8 mouse cellular contexts compared by ENCODE assay signal in the genomic region with DNA sequence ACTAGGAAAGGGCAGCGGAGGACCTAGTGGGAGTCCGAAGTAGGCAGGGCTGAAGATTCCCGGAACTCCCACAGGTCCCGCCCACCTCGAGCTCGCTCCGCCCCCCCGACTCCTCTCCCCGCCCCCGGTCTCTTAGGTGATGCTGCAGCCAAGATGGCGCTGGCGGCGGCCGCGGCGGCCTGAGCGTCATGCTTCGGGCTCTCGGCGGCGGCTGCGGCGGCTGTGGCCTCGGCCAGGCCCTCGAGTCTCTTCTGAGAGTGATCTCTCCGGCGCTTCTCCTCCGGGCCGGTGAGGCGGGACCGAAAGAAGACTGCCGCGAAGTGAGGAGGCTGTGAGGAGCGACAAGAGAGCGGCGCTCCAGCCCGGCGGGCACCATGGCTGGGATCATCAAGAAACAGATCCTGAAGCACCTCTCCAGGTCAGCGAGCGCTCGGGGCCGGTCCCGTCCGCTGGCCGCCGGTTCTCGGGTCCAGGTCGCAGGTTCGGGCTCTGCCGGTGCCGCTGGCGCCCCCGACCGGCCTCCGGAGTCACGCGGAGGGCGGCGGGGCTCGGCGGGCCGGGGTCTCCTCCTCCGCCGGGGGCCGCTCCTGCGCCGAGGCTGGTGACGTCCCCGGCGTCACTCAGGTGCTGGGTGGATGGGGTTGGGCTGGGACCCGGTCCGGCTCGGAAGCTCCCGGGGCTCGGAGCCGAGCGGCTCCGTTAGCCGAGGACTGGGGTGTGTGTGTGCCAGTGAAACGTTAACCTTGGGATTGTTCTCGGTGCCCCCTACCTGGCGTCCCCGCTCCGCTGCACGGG. TPM values are rescaled to one million over a fixed set of nuclear protein-coding genes. Genes with fewer than 3 reads are reported as not detected.
DNase-seq lines count a peak whose midpoint lies in the region; ATAC-seq lines count a peak whose summit lies in the region.

A gene (plus strand): TSS at position 121 of the 795 bp plus-strand sequence.

- peak within 1 kb of the TSS; percentile 55 for H3K4me2 ChIP-seq in heart, embryonic 14.5 days (ENCODE audit: low read length)
- H3K4me2 ChIP-seq in liver, embryonic 12.5 days: peak within 1 kb of the TSS; percentile 96

- H3K27me3 ChIP-seq in forebrain, embryonic 10.5 days (ENCODE audit: poor library complexity, severe bottlenecking): no peaks in the 10 kb centered on the region
- H3K27me3 ChIP-seq in heart, embryonic 14.5 days (ENCODE audit: control insufficient read depth, insufficient read depth, low read length): no peaks in the 10 kb centered on the region
- no peaks in the 10 kb centered on the region for H3K27me3 ChIP-seq in liver, embryonic 12.5 days (replicated peaks)
- H3K27me3 ChIP-seq in splenic B cell, adult 2 months (ENCODE audit: control insufficient read depth, insufficient read depth, low read length, poor library complexity, severe bottlenecking): no peaks in the 10 kb centered on the region

- H3K27ac ChIP-seq in forebrain, embryonic 10.5 days: peak within 1 kb of the TSS; percentile 97
- H3K27ac ChIP-seq in heart, embryonic 14.5 days (replicated peaks in 1 of 2; ENCODE audit: control insufficient read depth in 1 of 2, insufficient read depth in 1 of 2, low read depth in 2 of 2, low read length in 2 of 2): peak within 1 kb of the TSS; percentile 87 to 93
- peak within 1 kb of the TSS; percentile 79 for H3K27ac ChIP-seq in liver, embryonic 12.5 days

- H3K9me3 ChIP-seq in forebrain, embryonic 10.5 days: no peaks in the 10 kb centered on the region
- no peaks in the 10 kb centered on the region for H3K9me3 ChIP-seq in heart, embryonic 14.5 days (ENCODE audit: control insufficient read depth, low read length)
- no peaks in the 10 kb centered on the region for H3K9me3 ChIP-seq in liver, embryonic 12.5 days (replicated peaks)

- H3K36me3 ChIP-seq in forebrain, embryonic 10.5 days (replicated peaks): peaks cover 6% of the 10 kb centered on the region; the same call in 1 of the 2 replicates
- no peaks in the 10 kb centered on the region for H3K36me3 ChIP-seq in heart, embryonic 14.5 days (ENCODE audit: control insufficient read depth, insufficient read depth, low read length)
- no peaks in the 10 kb centered on the region for H3K36me3 ChIP-seq in liver, embryonic 12.5 days
- H3K36me3 ChIP-seq in splenic B cell, adult 2 months (ENCODE audit: control insufficient read depth, insufficient read depth, low read length, poor library complexity, severe bottlenecking): no peaks in the 10 kb centered on the region

- H3K4me3 ChIP-seq in forebrain, embryonic 10.5 days: peak within 1 kb of the TSS; percentile 94
- peak within 1 kb of the TSS; percentile 75 to 88 for H3K4me3 ChIP-seq in heart, embryonic 14.5 days (ENCODE audit: control insufficient read depth in 1 of 2, insufficient read depth in 1 of 2, low read depth in 1 of 2, low read length in 2 of 2)
- peak within 1 kb of the TSS; percentile 93 for H3K4me3 ChIP-seq in liver, embryonic 12.5 days

- WGBS in forebrain, embryonic 10.5 days: under 1% methylated on average over 85 of the region's 85 CpGs
- under 1% methylated on average over 82 of the region's 85 CpGs for WGBS in heart, embryonic 14.5 days
- WGBS in liver, embryonic 12.5 days (ENCODE audit: insufficient replicate concordance): under 1% methylated on average over 84 of the region's 85 CpGs

- DNase-seq in CD8-positive naive resting alpha-beta T cell, adult 2 months (ENCODE audit: low read depth in 2 of 2, low spot score in 2 of 2): peak; percentile 75 to 78
- DNase-seq in c-Kit-positive CD71-negative TER-119-negative erythroid progenitor cells, embryonic 14.5 days (ENCODE audit: low read depth): peak; percentile 75
- DNase-seq in forebrain, embryonic 10.5 days (ENCODE audit: extremely low spot score, low spot score): peak; percentile 91
- DNase-seq in kidney, postnatal 14 days: peak; percentile 95
- DNase-seq in naive thymus-derived CD4-positive, alpha-beta T cell, adult 2 months (ENCODE audit: low read depth): peak; percentile 91
- DNase-seq in splenic B cell, adult 2 months (ENCODE audit: low read depth, low spot score): peak; percentile 92

- H3K4me1 ChIP-seq in forebrain, embryonic 10.5 days: peaks cover 20% of the 10 kb centered on the region
- peaks cover 2 to 11% of the 10 kb centered on the region in 2 experiments; a peak in 2 of 4 replicates for H3K4me1 ChIP-seq in heart, embryonic 14.5 days (ENCODE audit: control insufficient read depth in 2 of 2, insufficient read depth in 2 of 2, low read length in 2 of 2)
- H3K4me1 ChIP-seq in liver, embryonic 12.5 days: peaks cover 38% of the 10 kb centered on the region

- peak; percentile 93 for ATAC-seq in heart, embryonic 14.5 days (ENCODE audit: insufficient number of reproducible peaks, insufficient read depth, low FRiP score, low read depth)
- ATAC-seq in liver, embryonic 12.5 days: peak; percentile 96

- peak within 1 kb of the TSS; percentile 90 for H3K9ac ChIP-seq in heart, embryonic 14.5 days (ENCODE audit: low read length)
- H3K9ac ChIP-seq in liver, embryonic 12.5 days: peak within 1 kb of the TSS; percentile 91

RNA-seq across cellular contexts. Expression of the gene that starts here (rescaled TPM):
- 31.2 and 33.3 TPM in 2 replicates for polyA plus RNA-seq in forebrain, embryonic 10.5 days (2016; fragmentation: Nextera tagmentation; extraction: Ambion mirVana)
- 20.7 and 22.3 TPM in 2 replicates for polyA plus RNA-seq in heart, embryonic 14.5 days (2014; fragmentation: Nextera tagmentation; extraction: Ambion mirVana)
- 14.5 and 14.8 TPM in 2 replicates for polyA plus RNA-seq in liver, embryonic 12.5 days (2016; fragmentation: Nextera tagmentation; extraction: Ambion mirVana)

Comparison
In these comparisons a context has a peak if more than half of its experiments do, and no peak if none do; other contexts are left out.
1. Peak in every context shown above with its lines: DNase-seq, ATAC-seq, H3K4me3 ChIP-seq and H3K27ac ChIP-seq.